Mouse (Mus musculus) intestine, embryonic 16.5 days (tissue): ENCODE results near the gene Hipk2. TPM values are rescaled to one million over a fixed set of nuclear protein-coding genes. Genes with fewer than 3 reads are reported as not detected.
A peak's percentile ranks its signal among the peaks of the same experiment; 100 is the strongest.

Experiments
- ATAC-seq: fragments of 200-750 bp; cut with Nextera tagmentation; 2 replicates; pipeline ENCODE4 v1.8.0; 2017; ENCODE audit warnings: moderate TSS enrichment, moderate library complexity
- H3K27ac ChIP-seq: fragments of 300-500 bp; sonication (generic); 2 replicates; pipeline ENCODE4 v1.5.1; 2014; ENCODE audit warnings: mild to moderate bottlenecking, low read length
- H3K27me3 ChIP-seq: fragments of 300-500 bp; sonication (generic); replicated peaks from 2 replicates; pipeline ENCODE4 v1.6.1; 2014; ENCODE audit warnings: low read length, control low read depth, mixed read lengths; ENCODE audit not compliant: control insufficient read depth, insufficient read depth
- H3K36me3 ChIP-seq: fragments of 300-500 bp; sonication (generic); 2 replicates; pipeline ENCODE4 v1.6.1; 2014; ENCODE audit warnings: low read length, control low read depth; ENCODE audit not compliant: control insufficient read depth, insufficient read depth
- H3K4me1 ChIP-seq: fragments of 300-500 bp; sonication (generic); 2 replicates; pipeline ENCODE4 v1.6.1; 2014; ENCODE audit warnings: low read length, control low read depth, mixed read lengths; ENCODE audit not compliant: control insufficient read depth, insufficient read depth
- H3K4me2 ChIP-seq: fragments of 300-500 bp; sonication (generic); 2 replicates; pipeline ENCODE4 v1.6.1; 2014; ENCODE audit warnings: low read depth, low read length, control low read depth
- H3K4me3 ChIP-seq: fragments of 300-500 bp; sonication (generic); 2 replicates; pipeline ENCODE4 v1.5.1; 2014; ENCODE audit warnings: mild to moderate bottlenecking, low read length
- H3K9ac ChIP-seq: fragments of 300-500 bp; sonication (generic); 2 replicates; pipeline ENCODE4 v1.6.1; 2014; ENCODE audit warnings: low read depth, low read length
- H3K9me3 ChIP-seq: fragments of 300-500 bp; sonication (generic); 2 replicates; pipeline ENCODE4 v1.6.1; 2016; ENCODE audit warnings: low read length, control low read depth; ENCODE audit not compliant: control insufficient read depth
- WGBS: fragments of 180-500 bp; shearing (Covaris S2); extraction: QIAGEN DNeasy Blood & Tissue Kit; methylation state at CpG from one replicate; pipeline ENCODE4 v1.1.7; 2014; 5-methylcytosine and 5-hydroxymethylcytosine counted together
- polyA plus RNA-seq: library from polyadenylated mRNA; unstranded; fragments of >200 nt; fragmentation: Nextera tagmentation; extraction: Ambion mirVana; gene quantifications from 2 replicates; pipeline ENCODE4 v1.2.1, GENCODE M21; 2015

The Hipk2 gene
- polyA plus RNA-seq, 1 experiment from 2014 or later: 18.7 TPM

- Histone ChIP-seq H3K4me1 (peaks cover 23% of the 10 kb centered on the region), H3K9ac (peak within 1 kb of the TSS; percentile 99), H3K27me3 (no peaks in the 10 kb centered on the region), H3K9me3 (no peaks in the 10 kb centered on the region), H3K27ac (peak within 1 kb of the TSS; percentile 97), H3K4me3 (peak within 1 kb of the TSS; percentile 98), H3K36me3 (no peaks in the 10 kb centered on the region), H3K4me2 (peak within 1 kb of the TSS; percentile 69)
- ATAC-seq: peak; percentile 67
- WGBS: under 1% methylated on average over 75 of the region's 77 CpGs
Observed at GRCm38 (mm10) chr6:38875258-38876070, 501 bp downstream of the Hipk2 start, which contains the start of gene Tbxas1. Gene Tbxas1 (plus strand): TSS chr6:38875404.

GRCm38 (mm10) chr6:38874565-38875257, 1.3 kb downstream of the Hipk2 start:
- WGBS: under 1% methylated on average over 23 of the region's 23 CpGs
- H3K4me1 ChIP-seq: peaks cover 28% of the 10 kb centered on the region
- H3K9me3 ChIP-seq: no peaks in the 10 kb centered on the region
- peak overlapping the region; percentile 69 for H3K4me2 ChIP-seq
- peak overlapping the region; percentile 97 for H3K27ac ChIP-seq
- H3K36me3 ChIP-seq: no peaks in the 10 kb centered on the region
- H3K9ac ChIP-seq: peak overlapping the region; percentile 99
- H3K27me3 ChIP-seq: no peaks in the 10 kb centered on the region
- no peak for ATAC-seq
- peak overlapping the region; percentile 98 for H3K4me3 ChIP-seq

- Histone ChIP-seq H3K4me3 (peak overlapping the region; percentile 98), H3K9ac (peak overlapping the region; percentile 65), H3K27ac (peak overlapping the region; percentile 72), H3K9me3 (no peaks in the 10 kb centered on the region), H3K27me3 (no peaks in the 10 kb centered on the region), H3K4me1 (peaks cover 28% of the 10 kb centered on the region), H3K4me2 (peak overlapping the region; percentile 69), H3K36me3 (no peaks in the 10 kb centered on the region)
- ATAC-seq: no peak
- WGBS: 7% methylated on average over 8 of the region's 8 CpGs
Observed at GRCm38 (mm10) chr6:38874035-38874434, 1.9 kb downstream of the Hipk2 start.

- Histone ChIP-seq H3K36me3 (no peaks in the 10 kb centered on the region), H3K4me1 (peaks cover 28% of the 10 kb centered on the region), H3K4me2 (peak overlapping the region; percentile 69), H3K27ac (no peak overlapping the region; the same call in 1 of the 2 replicates), H3K9ac (peak overlapping the region; percentile 65; the same call in 1 of the 2 replicates), H3K9me3 (no peaks in the 10 kb centered on the region), H3K27me3 (no peaks in the 10 kb centered on the region), H3K4me3 (peak overlapping the region; percentile 98)
- 60% methylated on average over 1 of the region's 1 CpGs for WGBS
- no peak for ATAC-seq
Observed at GRCm38 (mm10) chr6:38873316-38873715, 2.6 kb downstream of the Hipk2 start.

GRCm38 (mm10) chr6:38871051-38871450, 4.9 kb downstream of the Hipk2 start:
- H3K4me3 ChIP-seq: no peak overlapping the region
- H3K9ac ChIP-seq: no peak overlapping the region
- H3K36me3 ChIP-seq: no peaks in the 10 kb centered on the region
- WGBS: 30% methylated on average over 7 of the region's 7 CpGs
- no peak overlapping the region for H3K4me2 ChIP-seq
- H3K27ac ChIP-seq: 0 out of 2 replicates have a peak overlapping the region, but pooled peaks have one; percentile 27
- peaks cover 41% of the 10 kb centered on the region for H3K4me1 ChIP-seq
- H3K27me3 ChIP-seq: no peaks in the 10 kb centered on the region
- ATAC-seq: no peak
- H3K9me3 ChIP-seq: no peaks in the 10 kb centered on the region

- Histone ChIP-seq H3K36me3 (no peaks in the 10 kb centered on the region), H3K9ac (no peak overlapping the region), H3K4me2 (no peak overlapping the region), H3K27me3 (no peaks in the 10 kb centered on the region), H3K9me3 (no peaks in the 10 kb centered on the region), H3K4me1 (peaks cover 50% of the 10 kb centered on the region), H3K4me3 (no peak overlapping the region), H3K27ac (peak overlapping the region; percentile 70)
- ATAC-seq: no peak
- 40% methylated on average over 2 of the region's 2 CpGs for WGBS
Observed at GRCm38 (mm10) chr6:38870070-38870469, 5.9 kb downstream of the Hipk2 start.

GRCm38 (mm10) chr6:38868974-38869373, 7.0 kb downstream of the Hipk2 start:
- no peak overlapping the region for H3K4me3 ChIP-seq
- H3K9ac ChIP-seq: no peak overlapping the region
- H3K4me2 ChIP-seq: no peak overlapping the region
- peak; percentile 52; the same call in 1 of the 2 replicates for ATAC-seq
- 64% methylated on average over 1 of the region's 1 CpGs for WGBS
- no peaks in the 10 kb centered on the region for H3K36me3 ChIP-seq
- H3K27ac ChIP-seq: no peak overlapping the region
- H3K9me3 ChIP-seq: no peaks in the 10 kb centered on the region
- H3K27me3 ChIP-seq: no peaks in the 10 kb centered on the region
- H3K4me1 ChIP-seq: peaks cover 54% of the 10 kb centered on the region

GRCm38 (mm10) chr6:38867291-38867690, 8.7 kb downstream of the Hipk2 start:
- ATAC-seq: no peak
- no peaks in the 10 kb centered on the region for H3K27me3 ChIP-seq
- no peak overlapping the region for H3K4me3 ChIP-seq
- peaks cover 43% of the 10 kb centered on the region for H3K4me1 ChIP-seq
- H3K27ac ChIP-seq: peak overlapping the region; percentile 39; the same call in 1 of the 2 replicates
- no peaks in the 10 kb centered on the region for H3K36me3 ChIP-seq
- H3K4me2 ChIP-seq: no peak overlapping the region
- no peak overlapping the region for H3K9ac ChIP-seq
- 39% methylated on average over 1 of the region's 1 CpGs for WGBS
- no peaks in the 10 kb centered on the region for H3K9me3 ChIP-seq

GRCm38 (mm10) chr6:38866761-38867160, 9.2 kb downstream of the Hipk2 start:
- ATAC-seq: 0 out of 2 replicates have a peak, but pooled peaks have one; percentile 10
- Histone ChIP-seq H3K27me3 (no peaks in the 10 kb centered on the region), H3K27ac (peak overlapping the region; percentile 39; the same call in 1 of the 2 replicates), H3K4me2 (no peak overlapping the region), H3K4me1 (peaks cover 40% of the 10 kb centered on the region), H3K4me3 (no peak overlapping the region), H3K36me3 (no peaks in the 10 kb centered on the region), H3K9ac (no peak overlapping the region), H3K9me3 (no peaks in the 10 kb centered on the region)
- WGBS: 54% methylated on average over 2 of the region's 2 CpGs
